Mouse (Mus musculus) ES-Bruce4 (cell line): Measurements from ENCODE around the gene Bcl9l. TPM values are rescaled to one million over a fixed set of nuclear protein-coding genes. Genes with fewer than 3 reads are reported as not detected.

ENCODE experiments used
- H3K27ac ChIP-seq: 2 replicates; pipeline ENCODE4 v1.5.1; 2012; ENCODE audit warnings: low read length, inconsistent platforms; ENCODE audit not compliant: insufficient read depth
- H3K27me3 ChIP-seq: 2 replicates; pipeline ENCODE4 v1.6.1; 2012; ENCODE audit warnings: mild to moderate bottlenecking, low read length, inconsistent platforms; ENCODE audit not compliant: control insufficient read depth, poor library complexity, insufficient read depth, severe bottlenecking
- H3K36me3 ChIP-seq: 2 replicates; pipeline ENCODE4 v1.6.1; 2012; ENCODE audit warnings: inconsistent platforms, mild to moderate bottlenecking, low read length, moderate library complexity; ENCODE audit not compliant: control insufficient read depth, poor library complexity, insufficient read depth, severe bottlenecking
- H3K4me1 ChIP-seq: one replicate; pipeline ENCODE4 v1.8.1; 2011; ENCODE audit warnings: low read length; ENCODE audit not compliant: control insufficient read depth, insufficient read depth
- H3K4me3 ChIP-seq: 2 replicates; pipeline ENCODE4 v1.5.1; 2011; ENCODE audit warnings: low read depth, mild to moderate bottlenecking, low read length
- H3K9ac ChIP-seq: 2 replicates; pipeline ENCODE4 v1.6.1; 2012; ENCODE audit warnings: low read depth, mild to moderate bottlenecking, inconsistent platforms; ENCODE audit not compliant: poor library complexity, severe bottlenecking
- H3K9me3 ChIP-seq: replicated peaks from 2 replicates; pipeline ENCODE4 v1.6.1; 2012; ENCODE audit warnings: mild to moderate bottlenecking, low read length, inconsistent platforms; ENCODE audit not compliant: control insufficient read depth, poor library complexity, insufficient read depth, severe bottlenecking
- CTCF ChIP-seq: IDR thresholded peaks from one replicate; pipeline ENCODE4 v1.8.1; 2011; ENCODE audit warnings: low read depth, low read length
- EP300 ChIP-seq: IDR thresholded peaks from 2 replicates; pipeline ENCODE4 v1.6.1; 2011; ENCODE audit warnings: low read depth, low read length; ENCODE audit not compliant: insufficient read depth
- POLR2A ChIP-seq: IDR thresholded peaks from one replicate; pipeline ENCODE4 v1.8.1; 2011; ENCODE audit warnings: low read length; ENCODE audit not compliant: insufficient read depth
- polyA plus RNA-seq: library from polyadenylated mRNA; stranded (reverse); fragments of >200 nt; gene quantifications from 2 replicates; pipeline ENCODE4 v1.2.4, GENCODE M21; 2011; ENCODE audit warnings: low read depth; ENCODE audit not compliant: missing spikeins, insufficient read depth, insufficient read length

The Bcl9l gene
- polyA plus RNA-seq, 1 experiment = 22.6 TPM

DNA sequence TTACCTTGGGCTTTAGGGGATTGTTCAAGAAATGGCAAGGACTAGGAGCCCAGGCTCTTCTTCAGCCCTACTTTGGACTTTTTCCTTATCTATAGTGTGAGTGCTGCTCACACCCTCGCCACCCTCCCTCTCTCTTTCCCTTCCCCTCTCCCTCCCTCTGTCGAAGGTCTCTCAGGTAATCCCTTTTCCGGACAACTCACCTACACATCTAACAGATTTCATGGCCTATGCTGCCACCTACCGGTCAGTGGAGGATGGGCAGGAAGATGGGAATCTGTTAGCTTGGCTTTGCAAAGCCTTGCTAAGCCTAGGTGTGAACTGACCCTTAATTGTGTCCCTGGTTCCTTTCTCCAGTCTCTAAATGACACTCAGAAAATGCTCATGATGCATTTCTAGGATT is 19.4 kb downstream of the Bcl9l start:
- Histone ChIP-seq H3K4me1 (peaks cover 8% of the 10 kb centered on the region), H3K9me3 (no peaks in the 10 kb centered on the region), H3K4me3 (peak overlapping the region; percentile 28), H3K9ac (no peak overlapping the region), H3K36me3 (no peaks in the 10 kb centered on the region), H3K27ac (no peak overlapping the region), H3K27me3 (no peaks in the 10 kb centered on the region)
- peak; percentile 88 for TF ChIP-seq CTCF
- 0 out of 2 replicates have a peak, but pooled peaks have one; percentile 3 for TF ChIP-seq EP300
- TF ChIP-seq POLR2A = no peak

DNA sequence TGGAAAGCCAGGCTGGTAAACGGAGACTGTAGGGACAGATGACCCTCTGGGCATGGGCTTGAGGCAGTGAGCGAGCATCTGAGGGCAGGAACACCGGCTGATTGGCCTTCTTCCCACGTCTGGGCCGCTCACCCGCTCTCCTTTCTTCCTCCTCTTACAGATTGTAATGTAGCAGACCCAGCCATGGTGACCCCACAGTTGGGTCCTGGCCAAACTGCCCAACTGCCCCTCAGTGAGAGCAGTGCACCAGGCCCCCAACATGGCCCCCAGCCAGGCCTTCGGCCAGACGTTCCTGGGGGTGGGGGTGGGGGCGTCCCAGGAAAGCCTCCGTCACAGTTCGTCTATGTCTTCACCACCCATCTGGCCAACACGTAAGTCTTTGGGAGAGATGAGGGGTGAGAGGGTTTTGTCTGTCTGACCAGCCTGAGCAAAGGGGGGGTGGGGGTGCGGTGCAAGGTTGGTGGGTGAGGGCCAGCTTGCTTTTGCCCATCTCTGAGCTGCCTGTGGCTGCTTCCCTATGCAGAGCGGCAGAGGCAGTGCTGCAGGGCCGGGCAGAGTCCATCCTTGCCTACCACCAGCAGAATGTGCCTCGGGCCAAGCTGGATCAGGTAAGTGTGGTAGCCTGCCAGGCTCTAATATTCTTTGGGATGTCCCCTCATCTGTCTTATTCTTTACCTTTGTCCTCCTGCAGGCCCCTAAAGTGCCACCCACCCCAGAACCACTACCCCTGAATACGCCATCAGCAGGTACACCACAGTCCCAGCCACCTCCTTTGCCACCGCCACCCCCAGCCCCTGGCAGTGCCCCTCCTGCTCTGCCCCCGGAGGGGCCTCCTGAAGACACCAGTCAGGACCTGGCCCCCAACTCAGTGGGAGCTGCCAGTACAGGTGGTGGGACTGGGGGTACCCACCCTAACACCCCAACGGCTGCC is 22.5 kb downstream of the Bcl9l start:
- Histone ChIP-seq H3K9me3 (no peaks in the 10 kb centered on the region), H3K4me3 (no peak overlapping the region), H3K36me3 (no peaks in the 10 kb centered on the region), H3K9ac (no peak overlapping the region), H3K27me3 (no peaks in the 10 kb centered on the region), H3K4me1 (peaks cover 7% of the 10 kb centered on the region), H3K27ac (no peak overlapping the region)
- no peak for TF ChIP-seq POLR2A
- no peak for TF ChIP-seq EP300
- no peak for TF ChIP-seq CTCF

DNA sequence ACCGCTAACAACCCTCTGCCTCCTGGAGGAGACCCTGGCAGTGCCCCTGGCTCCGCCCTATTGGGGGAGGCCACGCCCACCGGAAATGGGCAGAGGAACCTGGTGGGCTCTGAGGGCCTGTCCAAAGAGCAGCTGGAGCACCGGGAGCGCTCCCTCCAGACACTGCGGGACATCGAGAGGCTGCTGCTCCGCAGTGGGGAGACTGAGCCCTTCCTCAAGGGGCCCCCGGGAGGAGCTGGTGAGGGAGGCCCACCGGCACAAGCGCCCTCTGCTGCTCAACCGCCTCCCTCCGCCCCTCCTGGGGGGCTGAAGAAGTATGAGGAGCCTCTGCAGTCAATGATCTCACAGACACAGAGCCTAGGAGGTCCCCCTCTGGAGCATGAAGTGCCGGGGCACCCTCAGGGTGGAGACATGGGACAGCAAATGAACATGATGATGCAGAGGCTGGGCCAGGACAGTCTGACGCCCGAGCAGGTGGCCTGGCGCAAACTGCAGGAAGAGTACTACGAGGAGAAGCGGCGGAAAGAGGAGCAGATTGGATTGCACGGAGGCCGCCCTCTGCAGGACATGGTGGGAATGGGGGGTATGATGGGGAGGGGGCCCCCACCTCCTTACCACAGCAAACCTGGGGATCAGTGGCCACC is 23.3 kb downstream of the Bcl9l start:
- H3K36me3 ChIP-seq = no peaks in the 10 kb centered on the region
- H3K27ac ChIP-seq = no peak overlapping the region
- peak overlapping the region; percentile 31; the same call in 1 of the 2 replicates for H3K4me3 ChIP-seq

DNA sequence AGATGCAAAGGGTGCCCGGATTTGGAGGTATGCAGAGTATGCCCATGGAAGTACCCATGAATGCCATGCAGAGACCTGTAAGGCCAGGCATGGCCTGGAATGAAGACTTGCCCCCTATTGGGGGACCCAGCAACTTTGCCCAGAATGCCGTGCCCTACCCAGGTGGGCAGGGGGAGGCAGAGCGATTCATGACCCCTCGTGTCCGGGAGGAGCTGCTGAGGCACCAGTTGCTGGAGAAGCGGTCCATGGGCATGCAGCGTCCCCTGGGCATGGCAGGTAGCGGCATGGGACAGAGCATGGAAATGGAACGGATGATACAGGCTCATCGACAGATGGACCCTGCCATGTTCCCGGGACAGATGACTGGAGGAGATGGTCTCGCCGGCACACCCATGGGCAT is 23.9 kb downstream of the Bcl9l start:
- Histone ChIP-seq H3K4me3 (no peak overlapping the region), H3K27me3 (no peaks in the 10 kb centered on the region), H3K4me1 (peaks cover 2% of the 10 kb centered on the region), H3K27ac (no peak overlapping the region), H3K9ac (no peak overlapping the region), H3K36me3 (no peaks in the 10 kb centered on the region), H3K9me3 (no peaks in the 10 kb centered on the region)
- no peak for TF ChIP-seq POLR2A

More for the DNA sequence above, 23.3 kb downstream of the Bcl9l start:
- H3K9ac ChIP-seq = peak overlapping the region; percentile 20; the same call in 1 of the 2 replicates
- TF ChIP-seq CTCF (peak; percentile 9), POLR2A (no peak)
- no peaks in the 10 kb centered on the region for H3K27me3 ChIP-seq
- no peaks in the 10 kb centered on the region for H3K9me3 ChIP-seq
- peaks cover 5% of the 10 kb centered on the region for H3K4me1 ChIP-seq

DNA sequence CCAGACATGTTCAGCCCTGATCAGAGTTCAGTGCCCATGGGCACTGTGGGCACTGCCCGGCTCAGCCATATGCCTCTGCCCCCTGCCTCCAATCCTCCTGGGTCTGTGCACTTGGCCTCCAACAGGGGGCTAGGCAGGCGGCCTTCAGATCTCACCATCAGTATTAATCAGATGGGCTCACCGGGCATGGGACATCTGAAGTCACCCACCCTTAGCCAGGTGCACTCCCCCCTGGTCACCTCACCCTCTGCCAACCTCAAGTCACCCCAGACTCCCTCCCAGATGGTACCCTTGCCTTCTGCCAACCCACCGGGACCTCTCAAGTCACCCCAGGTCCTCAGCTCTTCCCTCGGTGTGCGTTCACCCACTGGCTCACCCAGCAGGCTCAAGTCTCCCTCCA is 24.7 kb downstream of the Bcl9l start:
- Histone ChIP-seq H3K9me3 (no peaks in the 10 kb centered on the region), H3K36me3 (no peaks in the 10 kb centered on the region), H3K27ac (no peak overlapping the region), H3K4me3 (no peak overlapping the region), H3K9ac (no peak overlapping the region), H3K4me1 (no peaks in the 10 kb centered on the region), H3K27me3 (no peaks in the 10 kb centered on the region)
- no peak for TF ChIP-seq CTCF

DNA sequence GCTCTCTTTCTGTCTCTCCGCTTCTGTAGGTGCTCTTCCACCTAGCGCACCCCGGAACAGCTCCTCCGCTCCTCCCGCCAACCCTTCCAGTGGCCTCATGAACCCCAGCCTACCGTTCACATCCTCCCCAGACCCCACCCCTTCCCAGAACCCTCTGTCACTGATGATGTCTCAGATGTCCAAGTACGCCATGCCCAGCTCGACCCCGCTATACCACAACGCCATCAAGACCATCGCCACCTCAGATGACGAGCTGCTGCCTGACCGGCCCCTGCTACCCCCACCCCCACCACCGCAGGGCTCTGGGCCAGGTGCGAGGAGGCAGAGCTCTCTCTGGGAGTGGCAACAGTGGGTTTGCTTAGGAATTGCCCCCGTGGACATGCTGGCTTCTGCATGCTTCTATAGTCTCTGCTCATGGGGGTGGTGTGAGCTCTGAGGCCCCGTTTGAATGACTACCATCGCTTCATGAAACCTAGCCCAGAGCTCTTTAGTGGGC is 25.5 kb downstream of the Bcl9l start:
- TF ChIP-seq CTCF (no peak), POLR2A (no peak), EP300 (no peak)
- no peaks in the 10 kb centered on the region for H3K36me3 ChIP-seq

More for the DNA sequence above, 25.5 kb downstream of the Bcl9l start:
- no peaks in the 10 kb centered on the region for H3K9me3 ChIP-seq
- H3K9ac ChIP-seq = no peak overlapping the region
- no peaks in the 10 kb centered on the region for H3K4me1 ChIP-seq
- H3K4me3 ChIP-seq = no peak overlapping the region
- no peaks in the 10 kb centered on the region for H3K27me3 ChIP-seq
- no peak overlapping the region for H3K27ac ChIP-seq
